ENCODE assay signal across 8 mouse cellular contexts in genomic region chr13:46928961-46929691, GRCm38 (mm10). TPM values are rescaled to one million over a fixed set of nuclear protein-coding genes. Genes with fewer than 3 reads are reported as not detected.
DNase-seq lines count a peak whose midpoint lies in the region; ATAC-seq and TF ChIP-seq lines count a peak whose summit lies in the region.

No protein-coding gene starts in this region.

- peak; percentile 62 for DNase-seq in ES-CJ7 (ENCODE audit: low read depth, low spot score)
- peak; percentile 74 for DNase-seq in brain, embryonic 14.5 days (ENCODE audit: low read depth)
- peak; percentile 68 to 71 for DNase-seq in heart, postnatal 10 days
- peak; percentile 65 to 74 for DNase-seq in kidney, postnatal 4 days
- DNase-seq in lung, embryonic 14.5 days, result peak; percentile 68
- DNase-seq in ovary, postnatal 10 days (ENCODE audit: low spot score), result peak; percentile 32
- DNase-seq in thymus, postnatal 4 days, result peak; percentile 50

- under 1% methylated on average over 38 of the region's 60 CpGs for WGBS in forebrain, embryonic 13.5 days
- 1% methylated on average over 50 of the region's 60 CpGs for WGBS in lung, embryonic 14.5 days

- TF ChIP-seq POLR2A in brain, embryonic 14.5 days (IDR thresholded peaks at IDR 0.05; ENCODE audit: borderline replicate concordance, extremely low read depth, insufficient read depth, insufficient read length, poor library complexity, severe bottlenecking), result no peak; the same call in 1 of the 2 replicates

- peak; percentile 60 for ATAC-seq in forebrain, embryonic 13.5 days
- ATAC-seq in lung, embryonic 14.5 days (ENCODE audit: insufficient read depth), result peak; percentile 53

- peak overlapping the region; percentile 80 for H3K4me3 ChIP-seq in forebrain, embryonic 13.5 days
- H3K4me3 ChIP-seq in lung, embryonic 14.5 days (ENCODE audit: low read depth, low read length), result peak overlapping the region; percentile 86

- H3K9me3 ChIP-seq in forebrain, embryonic 13.5 days (replicated peaks), result no peaks in the 10 kb centered on the region
- H3K9me3 ChIP-seq in lung, embryonic 14.5 days (ENCODE audit: low read depth, low read length), result no peaks in the 10 kb centered on the region

- peak overlapping the region; percentile 88 for H3K9ac ChIP-seq in forebrain, embryonic 13.5 days
- H3K9ac ChIP-seq in lung, embryonic 14.5 days, result peak overlapping the region; percentile 90

- H3K4me2 ChIP-seq in forebrain, embryonic 13.5 days, result peak overlapping the region; percentile 90
- H3K4me2 ChIP-seq in lung, embryonic 14.5 days, result peak overlapping the region; percentile 84

- H3K4me1 ChIP-seq in forebrain, embryonic 13.5 days, result peaks cover 16% of the 10 kb centered on the region
- H3K4me1 ChIP-seq in lung, embryonic 14.5 days (ENCODE audit: insufficient read depth), result peaks cover 17% of the 10 kb centered on the region; the same call in 1 of the 2 replicates

- intact Hi-C loops in heart, postnatal 10 days (cut with DNase I), result loop anchor here (1.0 to 2.0 kb wide), 2 partner anchors 40 to 89 kb away; no protein-coding TSS in a partner anchor

- no peaks in the 10 kb centered on the region for H3K27me3 ChIP-seq in forebrain, embryonic 13.5 days
- no peaks in the 10 kb centered on the region for H3K27me3 ChIP-seq in lung, embryonic 14.5 days (ENCODE audit: insufficient read depth, low read length)

- H3K36me3 ChIP-seq in forebrain, embryonic 13.5 days (ENCODE audit: poor library complexity, severe bottlenecking), result no peaks in the 10 kb centered on the region; the same call in 1 of the 2 replicates
- H3K36me3 ChIP-seq in lung, embryonic 14.5 days (ENCODE audit: insufficient read depth), result peaks cover 16% of the 10 kb centered on the region; the same call in 1 of the 2 replicates

- peak overlapping the region; percentile 94 for H3K27ac ChIP-seq in forebrain, embryonic 13.5 days
- peak overlapping the region; percentile 99 for H3K27ac ChIP-seq in lung, embryonic 14.5 days (ENCODE audit: low read depth)

- TF ChIP-seq CTCF in brain, embryonic 14.5 days (IDR thresholded peaks at IDR 0.05; ENCODE audit: borderline replicate concordance, extremely low read depth, insufficient read depth, insufficient read length), result no peak
- TF ChIP-seq CTCF in lung, embryonic 14.5 days (IDR thresholded peaks at IDR 0.05; ENCODE audit: low read depth), result peak; percentile 26; the same call in 1 of the 2 replicates

RNA-seq across cellular contexts. Expression of gene Kif13a, which starts 0.5 kb away (rescaled TPM):
- 15.1 and 24.8 TPM in 2 replicates for polyA plus RNA-seq in brain, embryonic 14.5 days (2012; rRNA removed)
- polyA plus RNA-seq in forebrain, embryonic 13.5 days (2015; fragmentation: Nextera tagmentation; extraction: Ambion mirVana), result 7.0 and 8.1 TPM in 2 replicates
- total RNA-seq in heart, postnatal 10 days (2021), result 100 to 1,000 TPM in 1 of 2 experiments, 10 to 100 TPM in 1; 98.7 to 101 TPM
- polyA plus RNA-seq in lung, embryonic 14.5 days (2014; fragmentation: Nextera tagmentation; extraction: Ambion mirVana), result 35.4 and 40.4 TPM in 2 replicates

Comparison
In these comparisons a context has a peak if more than half of its experiments do, and no peak if none do; other contexts are left out.
1. Peak in every context shown above with its lines: DNase-seq, ATAC-seq, H3K4me3 ChIP-seq and H3K27ac ChIP-seq.